Mouse (Mus musculus): ENCODE measurements around the gene Smim4. TPM values are rescaled to one million over a fixed set of nuclear protein-coding genes. Genes with fewer than 3 reads are reported as not detected.

Gene Smim4
- total RNA-seq (2021), result 10 to 100 TPM; 64.8 to 72.2 TPM

DNA sequence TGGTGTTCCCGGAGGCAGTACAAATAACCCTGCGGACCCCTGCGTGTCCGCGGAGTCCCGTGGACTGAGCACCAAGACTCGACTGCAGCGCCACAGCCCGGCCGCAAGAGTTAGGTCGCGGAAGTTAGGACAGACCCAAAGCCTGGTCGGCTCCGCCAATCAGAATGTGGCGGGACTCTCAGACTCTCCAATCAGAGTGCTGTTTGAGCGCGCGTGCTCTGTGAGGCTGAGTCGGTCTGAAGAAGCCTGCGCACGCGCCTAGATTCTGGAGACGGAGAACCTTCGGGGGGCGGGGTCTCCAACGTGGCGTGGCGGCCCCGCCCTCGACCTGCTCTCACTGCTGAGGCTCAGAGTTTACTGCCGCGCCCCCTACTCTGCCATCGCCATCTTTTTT is at the start of gene Smim4:
TSS of gene Smim4 (minus strand) at position 131 of the 394 bp plus-strand sequence.
- DNase-seq, result peak; percentile 92 to 93
- intact Hi-C loops (cut with DNase I), result no loop called here

DNA sequence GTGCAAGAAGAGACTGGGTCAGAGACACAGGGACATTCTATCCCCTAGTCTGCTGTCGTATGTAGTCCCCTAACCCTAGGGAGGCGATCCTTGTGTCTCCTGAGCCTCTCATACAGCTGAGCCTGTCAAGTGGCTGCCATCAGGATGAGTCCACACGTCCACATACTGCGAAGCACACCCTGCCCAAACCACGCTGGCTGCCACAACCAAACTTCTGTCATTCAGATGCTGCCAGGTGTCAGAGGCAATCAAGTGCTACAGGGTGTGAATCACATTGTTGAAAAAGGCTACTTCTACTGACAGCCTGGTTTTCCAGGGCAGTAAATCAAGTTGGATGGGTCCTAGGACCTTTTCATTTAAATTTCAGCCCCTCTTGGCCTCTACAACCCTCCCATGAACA is 49.0 kb upstream of the Smim4 start:
- DNase-seq, result no peak
- intact Hi-C loops (cut with DNase I), result no loop called here

DNA sequence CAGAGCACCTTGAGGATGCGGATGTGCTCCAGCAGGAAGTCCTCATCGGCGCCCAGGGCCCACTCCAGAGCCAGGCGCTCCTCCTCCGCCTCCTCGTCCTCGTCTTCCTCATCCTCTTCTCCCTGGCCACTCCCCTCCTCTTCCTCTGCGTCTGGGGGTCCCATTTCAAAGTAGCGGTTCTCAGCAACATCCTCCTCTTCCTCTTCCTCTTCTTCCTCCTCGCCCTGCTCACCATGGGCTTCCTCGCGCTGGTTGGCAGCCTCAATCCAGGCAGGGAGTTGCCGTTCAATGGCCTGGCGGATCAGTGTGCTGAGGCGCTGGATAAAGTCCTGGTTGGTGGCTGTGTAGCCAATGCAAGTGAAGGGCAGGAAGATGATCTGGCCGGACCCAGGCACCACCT is 48.5 kb upstream of the Smim4 start:
- intact Hi-C loops (cut with DNase I), result no loop called here
- DNase-seq, result no peak

DNA sequence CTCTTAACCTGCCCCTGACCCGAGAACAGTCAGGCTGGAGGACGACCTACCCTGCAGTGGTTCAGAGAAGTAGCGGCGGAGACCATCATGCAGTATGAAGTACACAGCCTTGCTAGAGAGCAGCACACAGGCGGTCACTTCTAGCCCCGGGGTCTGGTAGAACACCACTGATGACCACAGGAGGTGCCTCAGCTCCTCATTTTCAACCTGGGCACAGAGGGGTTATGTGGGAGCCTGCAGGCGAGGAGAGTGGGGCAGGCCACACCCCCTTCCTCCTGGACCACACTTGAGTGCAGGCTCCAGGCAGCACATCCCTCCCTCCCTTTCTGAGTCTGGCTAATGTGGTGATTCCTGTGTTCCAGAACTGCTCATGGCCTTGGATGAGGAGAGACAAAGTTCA is 44.8 kb upstream of the Smim4 start:
- DNase-seq, result no peak
- intact Hi-C loops (cut with DNase I), result no loop called here

DNA sequence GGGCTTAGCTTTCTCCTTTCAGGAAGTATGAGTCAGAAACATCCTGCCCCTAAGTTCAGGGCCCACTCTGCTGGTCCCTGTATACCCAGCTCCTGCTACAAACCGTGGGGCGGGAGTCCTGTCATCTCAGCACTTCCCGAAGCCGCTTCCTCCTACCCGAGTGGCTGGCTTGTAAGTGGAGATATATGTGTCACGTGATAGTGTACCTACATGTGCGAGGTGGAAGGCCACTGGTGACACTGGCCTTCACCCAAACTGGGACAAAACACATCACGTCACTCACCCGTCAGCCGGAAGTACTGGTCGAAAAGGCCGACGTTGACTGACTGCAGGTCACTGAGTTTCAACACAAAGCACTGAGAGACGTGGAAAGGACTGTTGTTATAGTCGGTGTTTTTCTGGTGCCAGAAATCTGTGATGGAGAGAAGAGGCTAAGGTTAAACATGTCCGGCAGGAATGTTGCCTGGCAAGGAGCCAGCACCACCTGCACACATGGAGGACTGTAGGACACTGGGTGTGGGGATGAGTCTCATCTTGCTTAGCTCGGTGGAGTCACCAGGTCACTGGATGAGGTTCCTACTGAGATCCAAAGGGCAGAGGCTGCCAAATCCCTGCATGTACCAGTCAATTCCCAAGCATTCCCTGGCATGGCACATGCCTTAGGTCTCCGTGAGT is 44.2 kb upstream of the Smim4 start:
- DNase-seq, result no peak
- intact Hi-C loops (cut with DNase I), result no loop called here

DNA sequence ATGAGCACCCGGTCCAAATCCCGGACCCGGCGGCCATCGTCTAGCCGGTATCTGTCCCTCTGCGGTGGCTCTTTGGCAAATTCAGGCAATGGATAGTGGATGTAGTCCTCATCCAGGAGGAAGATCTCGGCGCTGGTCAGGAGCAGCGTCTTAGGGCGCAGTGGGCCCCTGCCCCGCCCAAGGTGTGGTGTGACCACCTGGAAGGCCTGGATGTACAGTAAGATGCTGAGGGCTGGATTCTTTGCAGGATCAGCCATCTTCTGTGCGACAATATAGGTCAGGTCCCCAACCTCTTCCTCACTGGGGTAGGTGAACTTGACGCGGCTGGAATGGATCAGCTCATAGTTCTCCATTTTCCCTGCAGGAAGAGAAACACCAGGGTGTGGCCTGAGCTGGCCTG is 43.1 kb upstream of the Smim4 start:
- no peak for DNase-seq
- intact Hi-C loops (cut with DNase I), result no loop called here

DNA sequence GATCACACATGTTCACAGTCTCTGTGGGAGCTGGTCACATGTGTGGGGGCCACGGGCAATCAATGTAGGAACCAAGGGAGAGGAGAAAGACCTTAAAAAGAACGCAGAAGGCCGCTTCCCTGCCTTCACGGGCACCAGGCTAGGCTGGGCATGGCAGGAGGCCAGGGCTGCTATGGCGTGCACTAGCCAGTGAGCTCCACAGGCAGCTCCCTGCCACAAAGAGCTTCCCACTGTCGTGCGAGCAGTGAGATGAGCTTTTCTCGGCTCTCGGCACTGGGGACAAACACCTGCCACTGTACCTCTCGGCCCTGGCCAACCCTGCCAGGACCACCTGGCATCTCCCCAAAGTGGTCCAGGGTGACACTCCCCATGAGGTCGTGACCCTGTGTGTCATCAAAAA is 42.6 kb upstream of the Smim4 start:
- DNase-seq, result no peak
- intact Hi-C loops (cut with DNase I), result no loop called here

DNA sequence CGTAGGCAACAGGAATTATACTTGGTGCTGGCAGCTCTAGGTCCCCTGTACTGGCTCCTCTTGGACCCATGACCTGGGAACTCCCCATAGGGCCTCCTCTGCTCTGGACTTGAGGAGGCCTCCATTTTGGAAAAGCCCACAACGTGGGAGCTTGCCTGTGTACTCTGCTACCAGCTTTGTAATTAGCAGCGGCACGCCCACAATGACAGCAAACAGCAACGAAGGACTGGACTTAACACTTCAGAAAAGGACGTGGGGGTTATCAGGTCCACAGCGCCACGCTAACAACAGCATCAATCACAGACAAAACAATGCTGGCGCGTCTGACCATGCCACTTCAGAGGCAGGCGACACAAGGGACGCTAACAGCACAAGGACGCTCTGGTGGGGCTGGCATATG is 42.2 kb upstream of the Smim4 start:
- DNase-seq, result no peak
- intact Hi-C loops (cut with DNase I), result no loop called here

DNA sequence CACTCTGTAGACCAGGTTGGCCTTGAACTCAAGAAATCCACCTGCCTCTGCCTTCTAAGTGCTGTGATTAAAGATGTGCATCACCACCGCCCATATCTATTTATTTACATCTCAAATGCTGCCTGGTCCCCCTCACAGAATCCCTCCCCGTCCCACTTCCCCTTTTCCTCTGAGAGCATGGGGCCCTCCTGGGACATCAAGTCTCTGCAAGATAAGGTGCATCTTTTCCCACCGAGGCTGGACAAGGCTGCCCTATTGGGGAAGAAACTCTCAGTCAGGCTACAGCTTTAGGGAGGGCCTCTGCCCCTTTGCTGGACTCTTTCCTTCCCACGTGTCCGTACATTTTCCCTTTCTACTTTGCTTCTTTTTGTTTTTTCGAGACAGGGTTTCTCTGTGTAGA is 40.8 kb upstream of the Smim4 start:
- no peak for DNase-seq
- intact Hi-C loops (cut with DNase I), result no loop called here

DNA sequence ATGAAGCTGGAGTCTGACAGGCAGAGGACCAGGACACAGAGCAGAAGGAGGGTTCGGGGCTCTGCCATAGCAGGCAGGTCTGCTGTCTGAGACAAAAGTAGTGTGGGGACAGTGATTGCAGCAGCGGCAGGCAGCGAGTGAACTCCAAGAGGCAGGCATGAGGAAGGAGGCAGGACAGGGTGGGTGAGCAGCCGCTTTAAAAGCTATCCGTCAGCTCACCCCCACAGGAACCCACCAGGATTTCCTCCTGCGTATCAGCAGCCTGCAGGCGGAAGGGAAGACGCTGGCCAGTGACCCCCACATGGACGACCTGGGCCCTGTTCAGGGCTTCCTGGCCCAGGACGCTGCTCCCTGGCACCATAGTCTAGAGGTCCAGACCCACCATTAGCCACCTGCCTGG is 39.7 kb upstream of the Smim4 start, which contains the start of gene Stab1:
TSS of gene Stab1 (minus strand) at position 217 of the 400 bp plus-strand sequence.
- DNase-seq, result peak; percentile 65 to 69

DNA sequence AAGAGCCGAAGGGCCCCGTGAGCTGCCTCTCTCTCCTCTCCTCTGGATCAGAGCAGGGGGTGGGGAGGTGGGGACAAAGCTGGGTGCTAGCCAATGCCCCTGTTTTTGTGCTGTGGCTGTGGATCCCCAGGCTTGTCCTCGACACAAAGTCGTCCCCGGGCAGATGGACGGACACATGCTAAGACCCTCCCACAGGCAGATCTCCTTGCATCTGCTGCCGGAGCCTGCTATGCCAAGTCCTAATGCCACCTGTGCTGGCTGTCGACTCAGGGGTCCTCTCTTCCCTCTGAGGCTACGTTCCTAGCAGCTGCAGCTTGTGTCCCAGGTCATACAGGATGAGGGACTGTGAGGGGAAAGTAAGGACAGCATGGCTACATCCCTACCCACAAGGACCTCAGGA is 38.1 kb upstream of the Smim4 start:
- intact Hi-C loops (cut with DNase I), result no loop called here
- DNase-seq, result no peak

More for the DNA sequence above, 39.7 kb upstream of the Smim4 start, which contains the start of gene Stab1:
- intact Hi-C loops (cut with DNase I), result no loop called here

DNA sequence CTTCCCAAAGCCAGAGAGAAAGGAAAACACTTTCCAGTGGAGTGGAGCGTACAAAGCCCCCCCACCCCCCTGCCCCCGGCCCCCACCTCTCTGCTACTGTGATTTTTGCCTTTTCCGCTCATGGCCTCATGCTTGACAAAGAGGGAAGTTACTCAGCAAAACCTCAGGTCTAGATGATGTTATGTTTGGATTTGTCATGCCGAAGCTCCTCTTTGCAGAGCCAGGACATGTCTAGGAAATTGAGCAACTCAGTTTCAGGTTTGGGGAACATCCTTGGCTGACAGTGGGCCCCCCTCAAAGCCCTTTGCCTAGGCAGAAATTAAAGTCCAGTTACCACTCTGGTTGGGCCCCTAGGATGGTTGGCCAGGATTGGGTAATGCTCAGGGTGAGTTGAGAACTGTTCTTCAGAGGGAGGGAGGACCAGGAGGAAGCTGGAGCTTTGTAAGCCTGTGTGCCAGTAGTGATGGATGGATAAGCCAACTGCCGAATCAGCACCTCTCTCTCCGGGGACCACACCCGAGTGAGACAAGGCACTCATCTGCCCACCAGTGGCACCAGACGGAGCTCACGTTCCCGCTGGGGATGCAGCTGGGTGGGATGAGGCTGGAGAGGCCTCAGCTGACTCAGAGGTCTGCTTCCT is 37.4 kb upstream of the Smim4 start:
- intact Hi-C loops (cut with DNase I), result no loop called here
- peak in 1 of 2 experiments; percentile 43 for DNase-seq

DNA sequence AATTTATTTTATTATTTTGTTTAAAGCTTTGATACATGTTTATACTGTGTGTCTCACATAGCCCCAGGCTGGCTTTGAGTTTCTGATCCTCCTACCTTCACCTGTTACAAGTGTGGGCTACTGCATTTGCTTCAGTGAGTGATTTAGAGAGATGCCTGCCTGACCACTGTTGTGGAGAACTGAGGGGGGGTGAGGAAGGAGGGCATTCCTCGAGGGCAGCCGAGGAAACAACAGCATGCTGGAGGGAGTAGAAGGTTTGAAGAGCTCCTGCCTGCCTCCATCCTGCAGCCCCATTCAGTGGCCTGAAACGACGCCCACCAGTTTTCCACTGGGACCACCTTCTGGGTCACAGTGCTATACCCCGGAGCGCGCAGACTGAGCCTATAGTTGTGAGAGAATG is 36.7 kb upstream of the Smim4 start:
- intact Hi-C loops (cut with DNase I), result no loop called here
- no peak for DNase-seq

DNA sequence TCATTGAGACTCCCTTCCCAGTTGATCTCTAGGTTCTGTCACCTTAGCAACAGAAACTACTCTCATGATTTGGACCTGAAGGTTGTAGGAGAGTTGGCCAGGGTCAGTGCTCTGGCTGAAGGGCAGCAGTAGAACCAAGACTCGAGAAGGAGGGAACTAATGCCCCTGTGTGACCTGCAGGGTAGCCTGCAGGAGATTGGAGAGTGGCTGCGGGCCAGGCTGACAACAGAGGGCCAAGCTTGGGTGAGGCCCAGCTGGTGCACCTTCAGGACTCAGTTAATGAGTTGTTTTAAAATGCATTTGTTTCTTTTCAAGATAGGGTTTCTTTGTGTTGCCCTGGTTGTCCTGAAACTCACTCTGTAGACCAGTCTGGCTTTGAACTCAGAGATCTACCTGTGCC is 36.3 kb upstream of the Smim4 start:
- intact Hi-C loops (cut with DNase I), result no loop called here
- DNase-seq, result no peak

DNA sequence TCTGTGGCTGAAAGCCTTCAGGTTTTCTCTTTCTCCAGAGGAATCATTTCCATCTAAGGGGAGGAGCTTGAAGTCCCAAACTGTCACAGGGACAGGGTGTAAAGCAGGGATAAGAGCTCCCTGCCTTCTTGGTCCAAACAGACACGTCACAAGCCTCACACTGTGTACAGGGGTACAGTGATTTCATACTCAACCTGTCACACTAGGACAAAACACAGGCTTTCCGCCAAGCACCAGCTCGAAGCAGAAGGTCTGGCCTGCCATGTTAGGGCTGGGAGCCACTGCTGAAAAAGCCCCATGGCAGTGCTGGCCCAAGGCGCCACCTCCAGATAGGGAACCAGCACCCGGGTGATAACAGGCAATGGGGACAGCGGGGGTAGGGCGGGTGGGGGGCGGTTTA is 35.3 kb upstream of the Smim4 start:
- no peak for DNase-seq
- intact Hi-C loops (cut with DNase I), result no loop called here

DNA sequence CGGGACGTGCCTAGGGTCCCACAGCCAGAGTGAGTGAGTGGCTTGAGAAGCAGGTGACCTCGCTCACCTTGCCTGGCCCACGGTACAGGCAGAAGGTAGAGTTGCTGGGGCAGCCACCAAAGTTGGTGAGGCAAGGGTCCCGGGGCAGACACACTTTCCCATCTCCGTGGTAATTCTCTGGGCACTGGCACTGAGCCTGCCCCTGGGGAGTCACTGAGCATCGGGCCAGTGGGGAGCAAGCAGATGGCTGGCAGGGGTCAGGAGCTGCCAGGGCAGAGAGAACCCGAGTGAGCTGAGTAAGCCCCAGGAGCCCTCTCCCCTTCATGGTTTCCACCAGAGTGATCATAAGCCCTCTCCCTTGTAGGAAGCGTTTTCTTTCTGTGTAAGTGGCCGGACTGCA is 32.9 kb upstream of the Smim4 start:
- DNase-seq, result no peak
- intact Hi-C loops (cut with DNase I), result no loop called here

DNA sequence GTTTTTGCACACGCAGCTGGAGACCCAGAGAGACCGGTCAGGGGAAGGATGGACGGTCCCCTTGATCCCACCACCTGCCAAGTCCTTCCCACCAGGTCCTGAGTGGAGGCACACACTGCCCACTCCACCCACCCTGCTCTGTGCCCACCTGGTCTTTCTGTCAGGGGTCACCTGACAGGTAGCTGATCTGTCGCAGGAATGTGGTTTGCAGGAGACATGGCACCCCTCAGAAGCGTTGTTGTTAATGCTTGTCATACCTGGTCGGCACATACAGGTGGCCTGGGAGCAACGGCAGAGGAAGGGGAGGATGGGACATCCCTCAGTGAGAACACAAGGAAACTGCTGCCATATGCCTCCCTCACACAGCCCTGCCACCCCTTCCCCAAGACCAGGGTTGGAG is 32.4 kb upstream of the Smim4 start:
- intact Hi-C loops (cut with DNase I), result no loop called here
- no peak for DNase-seq

DNA sequence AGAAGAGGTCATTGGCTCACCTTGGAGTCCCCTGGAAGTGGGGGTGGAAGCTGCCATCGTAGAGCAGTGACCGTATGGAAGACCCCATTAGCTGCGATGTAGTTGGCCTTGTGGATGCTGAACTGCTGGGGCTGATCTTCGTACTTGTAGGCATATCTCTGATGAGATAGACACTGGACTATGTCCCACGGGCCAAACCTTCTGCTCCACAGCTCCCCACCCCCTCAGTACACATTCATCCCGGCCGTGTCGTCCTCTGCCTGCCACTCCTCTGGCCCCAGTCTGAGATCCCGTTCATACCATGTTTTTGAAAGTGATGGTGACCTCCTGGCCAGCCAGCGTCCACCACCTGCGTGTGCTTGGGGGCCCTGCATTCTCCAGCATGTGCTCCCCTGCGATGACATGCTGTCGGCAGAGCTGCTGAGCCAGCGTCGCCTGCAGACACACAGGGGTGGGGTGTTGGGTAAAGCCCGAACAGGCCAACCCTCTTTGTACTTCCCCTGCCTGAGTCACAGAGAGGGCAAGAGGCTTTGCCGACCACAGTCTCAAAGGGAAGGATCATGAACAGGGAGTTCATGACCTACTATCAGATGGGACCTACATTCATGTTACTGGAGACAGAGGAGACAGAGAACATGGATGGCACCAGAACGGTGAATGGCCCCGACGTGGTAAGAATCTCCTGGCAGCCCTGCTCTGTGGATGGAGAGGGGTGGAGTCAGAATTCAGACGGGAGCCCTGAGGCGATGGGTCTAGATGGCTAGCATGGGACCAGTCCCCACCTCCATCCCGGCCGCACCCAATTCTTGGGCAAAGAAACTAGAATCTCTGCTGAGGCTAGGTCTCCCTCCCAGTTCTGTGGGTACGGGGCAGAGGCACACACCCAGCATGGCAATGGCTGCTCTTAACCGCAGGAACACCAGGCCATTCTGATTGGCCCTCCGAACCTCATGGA is 31.7 kb upstream of the Smim4 start:
- no peak for DNase-seq
- intact Hi-C loops (cut with DNase I), result no loop called here

DNA sequence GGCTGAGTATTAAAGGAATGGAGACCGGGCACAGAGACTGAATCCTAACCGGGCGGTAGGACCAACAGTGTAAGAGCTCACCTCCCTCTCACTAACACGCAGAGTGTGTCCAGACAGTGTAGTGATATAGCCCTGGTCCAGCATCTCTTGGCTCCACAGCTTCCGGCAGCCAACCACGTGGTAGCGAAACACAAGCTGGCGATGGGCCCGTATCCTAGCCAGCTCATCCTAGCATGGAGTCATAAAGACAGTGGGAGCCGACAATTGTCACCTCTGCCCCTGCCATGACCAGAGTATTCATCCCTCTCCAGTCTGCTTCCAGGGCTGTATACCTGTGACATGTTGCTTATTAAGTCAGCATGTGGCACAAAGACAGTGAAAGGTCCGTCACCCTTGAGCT is 16.9 kb upstream of the Smim4 start:
- DNase-seq, result no peak
- intact Hi-C loops (cut with DNase I), result no loop called here

DNA sequence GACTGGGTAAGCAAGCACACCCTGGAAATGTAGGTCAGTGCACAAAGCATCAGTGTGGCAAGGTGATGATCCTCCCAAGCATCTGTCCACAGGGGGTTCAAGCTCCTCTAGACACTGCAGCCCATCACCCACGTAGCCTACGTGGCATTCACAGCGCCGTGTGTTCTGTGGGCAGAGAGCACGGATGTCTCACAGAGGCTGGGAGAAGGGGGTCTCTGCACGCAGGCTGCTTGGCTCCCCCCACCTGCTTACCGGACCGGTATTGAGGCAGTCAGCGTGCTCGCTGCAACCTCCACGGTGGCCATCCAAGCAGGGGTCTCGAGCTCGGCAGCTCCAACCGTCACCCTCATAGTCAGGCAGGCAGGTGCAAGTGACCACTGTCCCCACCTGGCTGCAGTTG is 12.3 kb upstream of the Smim4 start:
- intact Hi-C loops (cut with DNase I), result loop anchor here (2.0 kb wide), 1 partner anchor 18 kb away; no protein-coding TSS in a partner anchor

DNA sequence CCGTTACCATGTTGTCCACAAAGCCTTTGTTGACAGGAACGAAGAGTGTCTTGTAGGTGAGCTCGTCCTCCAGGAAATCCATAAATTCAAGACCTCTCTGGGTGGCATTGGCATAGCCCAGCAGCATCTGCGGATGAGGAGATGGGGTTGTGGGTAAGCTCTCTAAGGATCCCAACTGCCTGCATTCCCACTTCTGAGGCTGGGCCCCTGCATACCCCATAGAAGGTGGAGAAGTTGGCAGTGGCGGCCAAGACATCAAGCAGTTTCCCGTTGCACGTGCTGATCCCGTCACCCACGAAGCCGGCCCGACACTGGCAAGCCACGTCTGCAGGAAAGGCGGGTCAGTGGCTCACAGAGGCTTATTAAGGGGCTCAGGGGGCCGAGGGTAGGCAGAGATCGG is 11.4 kb upstream of the Smim4 start:
- no peak for DNase-seq
- intact Hi-C loops (cut with DNase I), result loop anchor here (2.0 kb wide), 1 partner anchor 19 kb away; no protein-coding TSS in a partner anchor

More for the DNA sequence above, 12.3 kb upstream of the Smim4 start:
- no peak for DNase-seq
